Mouse (Mus musculus) ovary, postnatal 10 days (tissue): ENCODE data around the gene Fat4.

Source experiments
- DNase-seq: peaks from one replicate; pipeline ENCODE4 v3.0.0; 2022; ENCODE audit warnings: low spot score

Gene Fat4

DNA sequence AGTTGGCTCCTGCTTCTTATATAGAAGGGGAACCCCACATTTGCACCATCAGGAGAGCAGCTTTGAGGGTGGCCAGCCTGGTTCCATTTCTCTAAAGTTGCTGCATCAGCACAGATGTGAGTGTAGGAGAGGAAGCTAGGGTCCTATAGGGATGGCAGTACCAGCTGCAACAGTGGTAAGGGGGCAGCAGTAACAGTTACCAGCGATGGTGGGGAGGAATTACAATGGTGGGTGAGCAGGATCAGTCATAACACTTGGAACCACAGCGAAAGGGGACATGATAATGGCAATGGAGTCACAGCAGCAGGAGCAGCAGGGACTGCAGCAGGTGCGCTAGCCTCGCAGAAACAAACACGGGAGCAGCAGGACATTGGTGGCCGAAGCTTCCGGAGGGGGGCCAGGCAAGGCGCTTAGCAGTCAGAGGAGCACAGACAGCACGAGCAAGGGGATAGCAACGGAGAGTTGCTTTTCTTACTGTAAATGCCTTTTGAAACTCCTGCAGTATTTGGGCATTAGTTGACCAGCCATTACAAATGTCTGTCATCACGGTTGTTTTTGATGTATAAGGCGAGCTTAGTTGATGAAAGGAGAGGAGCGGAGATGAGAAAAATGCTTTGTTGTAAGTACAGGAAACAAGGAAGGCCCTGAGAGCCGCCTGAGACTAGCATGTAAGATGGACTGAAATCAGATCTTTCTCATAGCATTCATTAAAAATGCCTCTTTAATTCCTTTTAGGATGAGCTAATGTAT, 21.1 kb downstream of the Fat4 start:
- DNase-seq: no peak

GRCm38 (mm10) chr3:38908426-38909111, 21.8 kb downstream of the Fat4 start:
- no peak for DNase-seq

GRCm38 (mm10) chr3:38912768-38913487, 26.2 kb downstream of the Fat4 start:
- no peak for DNase-seq

DNA sequence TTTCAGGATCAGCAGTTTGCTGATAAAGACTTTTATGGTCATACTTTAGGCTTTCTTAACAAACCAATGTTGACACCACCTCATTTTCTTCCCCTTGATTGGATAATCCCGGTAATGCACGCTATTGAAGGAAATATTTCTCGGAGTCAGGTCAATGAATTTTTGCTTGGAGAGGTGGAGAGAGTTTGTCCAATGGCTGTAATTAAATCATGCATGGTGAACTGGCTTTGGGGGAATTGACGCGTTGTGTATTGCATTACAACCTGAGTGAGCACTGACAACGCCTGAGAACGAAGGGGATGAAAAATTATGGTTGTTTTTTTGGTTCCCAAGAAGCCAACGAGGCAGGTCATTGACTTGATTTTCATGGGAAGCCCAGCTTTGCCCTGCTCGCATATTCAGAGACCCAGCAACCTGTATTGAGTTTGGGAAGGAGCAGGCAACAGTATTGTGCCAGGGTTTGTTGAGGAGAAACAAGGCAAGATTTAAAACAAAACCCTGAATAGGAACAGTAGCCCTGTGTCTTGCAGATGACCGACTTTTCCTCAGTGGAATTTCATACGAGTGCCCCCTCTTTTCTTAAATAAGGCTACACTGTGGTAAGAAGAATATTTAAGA, 26.9 kb downstream of the Fat4 start:
- no peak for DNase-seq

DNA sequence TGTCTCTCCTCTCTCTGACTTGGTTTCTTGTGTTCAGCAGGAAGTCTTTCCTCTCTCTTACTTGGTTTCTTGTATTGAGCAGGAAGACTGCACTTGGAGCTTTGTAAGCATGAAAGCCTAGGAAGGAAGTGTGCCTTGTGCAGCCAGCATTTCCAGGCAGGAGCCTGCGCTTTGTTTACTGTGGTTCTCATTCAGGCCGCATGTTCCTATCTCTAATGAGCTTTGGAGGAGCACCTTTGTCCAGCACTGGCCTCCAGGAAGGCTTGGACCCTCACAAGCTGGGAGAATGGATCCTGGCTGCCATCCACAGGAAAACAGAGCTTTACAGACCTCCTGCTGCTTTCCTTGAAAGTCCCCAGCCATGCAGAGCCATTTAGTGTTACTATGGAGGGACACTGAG, 32.2 kb downstream of the Fat4 start:
- DNase-seq: no peak

GRCm38 (mm10) chr3:38921031-38921430, 34.3 kb downstream of the Fat4 start:
- no peak for DNase-seq

- DNase-seq: no peak
These were observed 36.5 kb downstream of the Fat4 start for GRCm38 (mm10) chr3:38923251-38923686.

DNA sequence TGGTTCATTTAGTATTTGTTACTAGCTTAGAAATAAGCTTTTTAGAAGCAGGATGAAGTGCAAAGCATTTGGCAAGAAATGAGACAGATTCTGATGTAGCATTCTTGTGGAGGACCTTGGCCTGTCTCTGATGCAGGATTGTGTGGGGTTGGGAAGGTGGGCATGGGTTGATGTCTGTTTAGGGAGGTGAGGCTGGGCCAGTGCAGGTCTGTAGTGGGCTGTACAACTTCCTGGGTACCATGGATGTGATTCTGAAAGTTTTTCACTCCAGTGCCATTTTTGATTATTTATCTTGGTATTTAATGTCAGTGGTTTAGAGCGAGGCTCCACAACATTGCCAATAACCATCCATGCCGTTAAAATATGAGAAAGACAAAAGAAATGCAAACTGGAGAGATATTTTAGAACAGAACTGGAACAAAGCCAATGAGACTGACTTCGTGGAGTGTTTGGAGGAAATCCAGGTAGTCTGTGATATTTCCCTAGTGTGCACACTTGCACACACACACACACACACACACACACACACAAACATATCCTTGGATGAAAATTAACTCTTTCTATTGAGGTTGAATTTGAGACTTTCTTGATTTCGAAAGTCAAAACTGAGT, 41.4 kb downstream of the Fat4 start:
- DNase-seq: no peak

GRCm38 (mm10) chr3:38928751-38929150, 42.0 kb downstream of the Fat4 start:
- no peak for DNase-seq

- DNase-seq: no peak
These were observed 48.0 kb downstream of the Fat4 start for GRCm38 (mm10) chr3:38934780-38935179.

DNA sequence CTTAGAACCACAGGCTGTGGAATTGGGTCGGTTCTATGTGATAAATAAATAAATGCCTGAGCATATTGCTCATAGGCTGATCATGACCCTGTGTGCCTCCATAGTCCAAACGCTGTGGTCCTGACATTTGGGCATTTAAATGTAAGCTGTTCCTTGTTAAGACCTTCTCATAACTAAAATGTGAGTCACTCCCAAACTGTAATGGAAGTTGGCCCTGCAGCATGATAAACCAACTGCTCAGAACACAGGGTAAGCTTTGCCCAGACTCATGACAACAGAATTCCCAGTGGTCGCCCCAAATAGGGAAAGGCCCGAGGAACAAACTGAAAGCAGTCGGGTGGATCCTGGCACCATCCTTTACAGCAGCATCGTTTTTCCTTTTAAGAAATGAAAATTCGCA, 49.7 kb downstream of the Fat4 start:
- no peak for DNase-seq

DNA sequence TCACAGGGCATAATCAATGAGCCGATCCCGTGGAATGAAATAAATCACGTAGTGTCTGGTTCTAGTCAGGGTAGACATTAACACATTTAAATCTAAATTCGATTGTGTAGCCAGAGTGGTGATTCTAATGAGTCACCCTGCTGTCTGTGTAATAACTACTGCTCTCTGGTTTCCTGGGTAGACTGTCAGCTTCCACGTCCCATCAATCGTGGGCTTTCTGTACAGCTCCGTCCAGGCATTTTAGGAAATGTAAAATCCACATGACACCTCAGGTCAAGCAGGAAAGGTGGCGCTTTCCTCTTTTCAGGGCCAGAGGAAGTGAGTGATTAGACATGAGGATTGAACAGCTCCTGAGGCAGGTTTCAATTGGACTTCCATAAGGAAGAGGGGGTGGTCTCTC, 50.4 kb downstream of the Fat4 start:
- DNase-seq: no peak

- DNase-seq: no peak
These were observed 51.4 kb downstream of the Fat4 start for GRCm38 (mm10) chr3:38938136-38938535.

DNA sequence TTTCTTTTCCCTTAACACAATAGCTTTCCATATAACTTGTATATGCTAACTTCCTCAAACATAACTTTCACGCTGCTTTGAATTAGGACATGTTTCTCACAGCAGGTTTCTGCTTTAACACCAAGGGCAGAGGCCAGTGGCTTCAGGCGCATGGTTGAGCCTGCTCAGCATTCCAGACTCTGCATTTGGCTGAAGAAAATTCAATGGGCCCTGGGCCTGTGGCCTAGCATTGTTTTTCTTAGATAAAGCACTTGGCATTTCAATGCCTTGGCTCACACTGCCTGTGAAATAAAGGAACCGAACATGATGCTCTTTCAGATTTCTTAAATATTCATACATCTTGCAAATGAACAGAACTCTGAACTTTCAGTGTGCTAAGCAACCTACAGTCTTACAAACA, 52.8 kb downstream of the Fat4 start:
- no peak for DNase-seq

- no peak for DNase-seq
These were observed 53.6 kb downstream of the Fat4 start for GRCm38 (mm10) chr3:38940327-38940726.

DNA sequence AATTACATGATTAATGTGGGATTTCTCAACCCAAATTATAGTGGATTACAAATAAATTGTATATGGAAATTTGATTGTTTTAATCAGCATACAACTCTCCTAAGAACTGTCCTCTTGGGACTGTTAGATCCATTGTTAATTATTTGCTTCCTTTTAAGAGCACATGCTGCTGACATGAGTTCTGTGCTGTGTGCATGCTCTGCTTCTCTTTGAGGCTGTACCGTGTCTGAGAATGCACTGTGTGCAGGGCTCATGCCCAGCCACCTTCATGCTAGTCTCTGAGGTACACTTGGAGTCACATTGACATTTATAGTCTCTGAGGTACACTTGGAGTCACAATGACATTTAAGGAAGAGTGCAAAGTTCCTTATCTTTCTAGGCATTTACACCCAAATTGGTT, 58.4 kb downstream of the Fat4 start:
- DNase-seq: no peak

DNA sequence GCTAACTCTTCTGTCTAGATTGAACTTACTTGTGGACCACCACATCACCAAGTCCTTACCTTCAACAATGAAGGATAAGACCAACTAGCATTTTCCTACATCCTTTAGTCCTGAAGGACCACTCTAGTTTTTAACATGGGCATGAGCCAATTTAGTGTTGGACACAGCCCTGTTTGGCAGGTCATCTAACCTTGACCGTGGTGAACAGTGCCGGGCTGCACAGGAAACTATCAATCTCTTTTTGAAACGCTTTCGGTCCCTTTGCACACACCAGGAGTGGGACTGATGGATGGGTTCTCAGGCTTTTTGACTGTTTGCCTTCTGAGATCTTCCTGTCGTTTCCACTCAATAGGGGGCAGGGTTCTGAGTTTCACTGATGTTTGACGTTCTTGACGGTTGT, 61.0 kb downstream of the Fat4 start:
- DNase-seq: no peak

DNA sequence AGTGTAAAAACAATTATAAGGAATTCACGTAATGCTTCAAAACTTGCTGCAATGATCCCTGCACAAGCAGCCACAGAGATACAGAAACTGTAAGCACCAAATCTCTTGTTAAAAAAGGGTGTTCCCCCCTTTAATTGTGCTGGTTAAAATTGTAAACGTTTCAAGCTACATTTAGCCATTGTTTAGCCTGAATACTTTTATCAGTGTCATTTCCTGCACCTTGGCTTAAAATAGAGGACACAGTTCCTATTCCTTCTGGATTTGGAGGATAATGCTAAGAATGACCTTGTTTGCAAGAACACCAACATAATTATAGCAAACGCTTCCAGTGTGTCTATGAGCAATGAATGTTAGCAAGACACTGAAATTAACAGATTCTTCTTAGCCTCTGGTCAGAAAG, 65.9 kb downstream of the Fat4 start:
- no peak for DNase-seq

DNA sequence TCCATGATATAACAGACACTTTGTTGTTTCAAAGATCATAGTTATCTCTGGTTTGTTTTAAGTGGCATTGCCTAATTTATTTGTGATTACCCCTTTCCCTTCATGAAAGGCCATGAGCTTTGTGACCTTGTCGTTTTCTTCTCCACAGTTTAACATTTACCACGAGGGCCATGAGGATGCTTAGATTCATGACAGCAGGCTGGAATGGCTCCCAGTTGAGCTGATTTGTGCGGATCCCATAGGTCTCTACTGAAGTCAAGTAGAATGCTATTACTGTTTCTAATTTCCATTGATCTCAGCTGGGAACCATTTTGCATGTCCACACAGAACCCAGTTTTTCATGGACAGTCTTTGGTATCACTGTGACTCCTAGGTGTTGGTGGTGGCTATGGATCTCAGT, 67.5 kb downstream of the Fat4 start:
- no peak for DNase-seq

GRCm38 (mm10) chr3:38956012-38956648, 69.4 kb downstream of the Fat4 start:
- DNase-seq: no peak

- DNase-seq: no peak
These were observed 70.4 kb downstream of the Fat4 start for GRCm38 (mm10) chr3:38957186-38957585.

DNA sequence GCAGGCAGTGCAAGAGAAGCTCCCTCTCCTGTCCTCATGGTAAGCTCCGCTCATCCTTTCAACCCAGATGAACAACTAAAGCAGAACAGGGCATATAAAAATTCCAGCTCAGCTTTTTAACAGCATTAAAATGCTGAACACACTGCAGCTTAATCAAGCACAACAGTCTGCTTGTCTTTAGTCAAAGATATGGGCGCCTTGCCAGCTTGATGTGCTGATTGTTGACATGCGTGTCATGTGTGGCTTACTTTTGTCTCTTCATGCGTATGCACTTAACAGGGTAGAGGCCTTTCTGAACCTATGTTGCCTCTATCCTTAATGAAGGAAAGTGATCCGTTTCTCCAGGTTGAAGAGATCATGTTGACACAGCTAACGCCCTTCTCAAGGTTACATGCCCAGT, 75.6 kb downstream of the Fat4 start:
- no peak for DNase-seq
